Mouse (Mus musculus) cerebellum, postnatal 14 days (tissue): ENCODE measurements around the gene Eea1.

ENCODE experiments used
- DNase-seq, 2 experiments: peaks; one replicate each; pipeline ENCODE4 v3.0.0; 2021; ENCODE audit warnings: mixed read lengths in 2 of 2

Gene Eea1

GRCm38 (mm10) chr10:95950194-95950593, 9.7 kb downstream of the Eea1 start:
- no peak for DNase-seq

GRCm38 (mm10) chr10:95950797-95951196, 10.3 kb downstream of the Eea1 start:
- DNase-seq: no peak

GRCm38 (mm10) chr10:95951346-95951745, 10.9 kb downstream of the Eea1 start:
- DNase-seq: no peak

- no peak for DNase-seq
These were observed 16.2 kb downstream of the Eea1 start for GRCm38 (mm10) chr10:95956629-95957028.

- DNase-seq: no peak
These were observed 17.1 kb downstream of the Eea1 start for GRCm38 (mm10) chr10:95957574-95957973.

GRCm38 (mm10) chr10:95964679-95965078, 24.2 kb downstream of the Eea1 start:
- no peak for DNase-seq

- DNase-seq: no peak
These were observed 29.2 kb downstream of the Eea1 start for GRCm38 (mm10) chr10:95969694-95970093.

- no peak for DNase-seq
These were observed 30.3 kb downstream of the Eea1 start for GRCm38 (mm10) chr10:95970744-95971212.

- no peak for DNase-seq
These were observed 30.9 kb downstream of the Eea1 start for GRCm38 (mm10) chr10:95971341-95971740.

- no peak for DNase-seq
These were observed 31.5 kb downstream of the Eea1 start for GRCm38 (mm10) chr10:95971942-95972341.

GRCm38 (mm10) chr10:95974462-95974861, 34.0 kb downstream of the Eea1 start:
- no peak for DNase-seq

- DNase-seq: no peak
These were observed 36.3 kb downstream of the Eea1 start for GRCm38 (mm10) chr10:95976798-95977197.

- DNase-seq: no peak
These were observed 49.3 kb downstream of the Eea1 start for GRCm38 (mm10) chr10:95989731-95990130.

GRCm38 (mm10) chr10:95991176-95991575, 50.7 kb downstream of the Eea1 start:
- no peak for DNase-seq

GRCm38 (mm10) chr10:96000904-96001303, 60.5 kb downstream of the Eea1 start:
- no peak for DNase-seq

GRCm38 (mm10) chr10:96015738-96016137, 75.3 kb downstream of the Eea1 start:
- DNase-seq: no peak

GRCm38 (mm10) chr10:96017418-96017817, 77.0 kb downstream of the Eea1 start:
- no peak for DNase-seq

GRCm38 (mm10) chr10:96033356-96033984, 93.0 kb downstream of the Eea1 start:
- peak; percentile 66 to 72 for DNase-seq

GRCm38 (mm10) chr10:96034106-96034505, 93.7 kb downstream of the Eea1 start:
- DNase-seq: no peak

- DNase-seq: peak; percentile 51 to 63
These were observed 95.5 kb downstream of the Eea1 start for GRCm38 (mm10) chr10:96035951-96036350.

GRCm38 (mm10) chr10:96044216-96044615, 103.8 kb downstream of the Eea1 start:
- DNase-seq: peak; percentile 39 to 58

GRCm38 (mm10) chr10:96047960-96048536, 107.6 kb downstream of the Eea1 start:
- DNase-seq: no peak

GRCm38 (mm10) chr10:96048550-96048949, 108.1 kb downstream of the Eea1 start:
- DNase-seq: no peak

- DNase-seq: no peak
These were observed 126.9 kb downstream of the Eea1 start for GRCm38 (mm10) chr10:96067347-96067746.

GRCm38 (mm10) chr10:96074386-96074785, 133.9 kb downstream of the Eea1 start:
- no peak for DNase-seq
